8 mouse cellular contexts compared by ENCODE assay signal in the genomic region with DNA sequence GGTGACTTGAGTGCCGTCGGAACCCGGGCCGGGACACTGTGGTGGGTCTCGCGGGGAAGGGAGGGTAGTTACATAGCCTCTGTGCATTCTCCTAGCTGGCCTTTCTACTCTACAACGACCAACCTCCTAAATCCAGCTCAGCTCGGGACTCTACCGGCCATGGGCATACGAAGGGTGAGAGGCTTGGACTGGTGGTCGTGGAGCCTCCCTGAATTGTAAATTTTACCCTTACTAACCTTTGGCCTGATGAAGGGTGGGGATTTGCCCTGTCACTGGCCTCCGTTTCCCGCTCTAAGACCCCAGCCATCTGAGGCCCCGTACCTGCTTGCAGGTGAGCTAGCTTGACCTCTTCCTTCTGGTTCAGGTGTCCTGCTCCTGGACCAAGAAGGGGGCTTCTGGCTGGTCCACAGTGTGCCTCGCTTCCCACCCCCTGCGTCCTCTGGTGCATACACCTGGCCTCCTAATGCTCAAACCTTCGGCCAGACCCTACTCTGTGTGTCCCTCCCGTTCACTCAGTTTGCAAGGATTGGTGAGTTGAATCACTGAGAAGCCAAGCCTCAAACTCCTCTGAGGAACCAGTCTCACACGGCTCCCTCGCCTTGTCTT. TPM values are rescaled to one million over a fixed set of nuclear protein-coding genes. Genes with fewer than 3 reads are reported as not detected.
DNase-seq lines count a peak whose midpoint lies in the region; ATAC-seq lines count a peak whose summit lies in the region.

No protein-coding gene starts in this region.

- no peak overlapping the region for H3K27ac ChIP-seq in kidney, embryonic 16.5 days (ENCODE audit: low read length)
- no peak overlapping the region for H3K27ac ChIP-seq in brown adipose tissue, adult 24 weeks (replicated peaks; ENCODE audit: low read depth, low read length)
- H3K27ac ChIP-seq in hindbrain, embryonic 12.5 days, result no peak overlapping the region
- H3K27ac ChIP-seq in midbrain, embryonic 13.5 days, result no peak overlapping the region

- H3K9me3 ChIP-seq in kidney, embryonic 16.5 days (ENCODE audit: low read length), result no peaks in the 10 kb centered on the region
- no peaks in the 10 kb centered on the region for H3K9me3 ChIP-seq in hindbrain, embryonic 12.5 days (replicated peaks)
- H3K9me3 ChIP-seq in midbrain, embryonic 13.5 days, result no peaks in the 10 kb centered on the region

- peak overlapping the region; percentile 93 for H3K4me2 ChIP-seq in kidney, embryonic 16.5 days (replicated peaks; ENCODE audit: low read depth, low read length)
- peak overlapping the region; percentile 62 for H3K4me2 ChIP-seq in hindbrain, embryonic 12.5 days (replicated peaks)
- H3K4me2 ChIP-seq in midbrain, embryonic 13.5 days (replicated peaks), result peak overlapping the region; percentile 56

- no peak for DNase-seq in kidney, postnatal 25 days
- DNase-seq in layer of hippocampus, adult 9-11 months, result no peak
- no peak for DNase-seq in cerebellum, postnatal 10 days
- no peak for DNase-seq in adrenal gland, postnatal 25 days

- no peak for ATAC-seq in kidney, embryonic 16.5 days (ENCODE audit: low FRiP score, low TSS enrichment)
- peak; percentile 15 for ATAC-seq in hindbrain, embryonic 12.5 days (ENCODE audit: low FRiP score)
- ATAC-seq in midbrain, embryonic 13.5 days, result no peak

- H3K9ac ChIP-seq in kidney, embryonic 16.5 days (replicated peaks; ENCODE audit: low read length), result peak overlapping the region; percentile 75
- no peak overlapping the region for H3K9ac ChIP-seq in hindbrain, embryonic 12.5 days
- H3K9ac ChIP-seq in midbrain, embryonic 13.5 days (replicated peaks), result peak overlapping the region; percentile 48; the same call in 1 of the 2 replicates

- no peaks in the 10 kb centered on the region for H3K36me3 ChIP-seq in kidney, embryonic 16.5 days (ENCODE audit: insufficient read depth, low read length)
- H3K36me3 ChIP-seq in hindbrain, embryonic 12.5 days, result peaks cover 38% of the 10 kb centered on the region
- peaks cover 41% of the 10 kb centered on the region for H3K36me3 ChIP-seq in midbrain, embryonic 13.5 days

- peak overlapping the region; percentile 57 for H3K4me3 ChIP-seq in kidney, embryonic 16.5 days (ENCODE audit: low read length)
- H3K4me3 ChIP-seq in brown adipose tissue, adult 24 weeks (ENCODE audit: insufficient read depth, low read depth, low read length), result peak overlapping the region; percentile 85
- H3K4me3 ChIP-seq in hindbrain, embryonic 12.5 days, result peak overlapping the region; percentile 42
- peak overlapping the region; percentile 37 for H3K4me3 ChIP-seq in midbrain, embryonic 13.5 days (replicated peaks)

- H3K4me1 ChIP-seq in kidney, embryonic 16.5 days (ENCODE audit: insufficient read depth, low read length), result peaks cover 11% of the 10 kb centered on the region
- H3K4me1 ChIP-seq in brown adipose tissue, adult 24 weeks (ENCODE audit: control insufficient read depth, insufficient read depth, insufficient read length, low read length), result peaks cover 9% of the 10 kb centered on the region
- peaks cover 21% of the 10 kb centered on the region for H3K4me1 ChIP-seq in hindbrain, embryonic 12.5 days
- peaks cover 24% of the 10 kb centered on the region for H3K4me1 ChIP-seq in midbrain, embryonic 13.5 days (replicated peaks)

- peaks cover 33% of the 10 kb centered on the region for H3K27me3 ChIP-seq in kidney, embryonic 16.5 days (ENCODE audit: insufficient read depth, low read length)
- peaks cover 60% of the 10 kb centered on the region for H3K27me3 ChIP-seq in hindbrain, embryonic 12.5 days
- peaks cover 65% of the 10 kb centered on the region for H3K27me3 ChIP-seq in midbrain, embryonic 13.5 days

- 52% methylated on average over 20 of the region's 20 CpGs for WGBS in kidney, embryonic 16.5 days
- whole genome bisulfite sequencing in hindbrain, embryonic 12.5 days, result 51% methylated on average over 20 of the region's 20 CpGs
- 53% methylated on average over 20 of the region's 20 CpGs for WGBS in midbrain, embryonic 13.5 days

RNA-seq across cellular contexts. Expression of gene Dnase2a, which starts 0.9 kb away (rescaled TPM):
- polyA plus RNA-seq in kidney, embryonic 16.5 days (2015; fragmentation: Nextera tagmentation; extraction: Ambion mirVana), result 10.2 and 10.6 TPM in 2 replicates
- polyA plus RNA-seq in brown adipose tissue, adult 24 weeks (2012; ENCODE audit: insufficient read depth, insufficient read length, missing spikeins), result 4.6 and 12.9 TPM in 2 replicates
- polyA plus RNA-seq in hindbrain, embryonic 12.5 days (2016; fragmentation: Nextera tagmentation; extraction: Ambion mirVana), result 7.6 and 8.6 TPM in 2 replicates
- 6.0 and 6.2 TPM in 2 replicates for polyA plus RNA-seq in midbrain, embryonic 13.5 days (2015; fragmentation: Nextera tagmentation; extraction: Ambion mirVana)
- 13.6 and 14.6 TPM in 2 replicates for total RNA-seq in adrenal gland, postnatal 25 days (2021)

RNA-seq across cellular contexts. Expression of gene Klf1, which starts 7.5 kb away (rescaled TPM):
- 2.4 and 2.8 TPM in 2 replicates for polyA plus RNA-seq in kidney, embryonic 16.5 days (2015; fragmentation: Nextera tagmentation; extraction: Ambion mirVana)
- not detected in 2 replicates for polyA plus RNA-seq in brown adipose tissue, adult 24 weeks (2012; ENCODE audit: insufficient read depth, insufficient read length, missing spikeins)
- 3.7 and 4.2 TPM in 2 replicates for polyA plus RNA-seq in hindbrain, embryonic 12.5 days (2016; fragmentation: Nextera tagmentation; extraction: Ambion mirVana)
- 0.55 and 0.97 TPM in 2 replicates for polyA plus RNA-seq in midbrain, embryonic 13.5 days (2015; fragmentation: Nextera tagmentation; extraction: Ambion mirVana)
- 0.27 TPM in 1 of 2 replicates, not detected in the other for total RNA-seq in adrenal gland, postnatal 25 days (2021)

RNA-seq across cellular contexts. Expression of gene Gcdh, which starts 15.5 kb away (rescaled TPM):
- 61.2 and 70.4 TPM in 2 replicates for polyA plus RNA-seq in kidney, embryonic 16.5 days (2015; fragmentation: Nextera tagmentation; extraction: Ambion mirVana)
- polyA plus RNA-seq in brown adipose tissue, adult 24 weeks (2012; ENCODE audit: insufficient read depth, insufficient read length, missing spikeins), result 53.8 and 76.8 TPM in 2 replicates
- 32.8 and 35.0 TPM in 2 replicates for polyA plus RNA-seq in hindbrain, embryonic 12.5 days (2016; fragmentation: Nextera tagmentation; extraction: Ambion mirVana)
- 31.7 and 34.3 TPM in 2 replicates for polyA plus RNA-seq in midbrain, embryonic 13.5 days (2015; fragmentation: Nextera tagmentation; extraction: Ambion mirVana)
- 47.7 and 59.5 TPM in 2 replicates for total RNA-seq in adrenal gland, postnatal 25 days (2021)

RNA-seq across cellular contexts. Expression of gene Mast1, which starts 27.9 kb away (rescaled TPM):
- 0.34 and 0.54 TPM in 2 replicates for polyA plus RNA-seq in kidney, embryonic 16.5 days (2015; fragmentation: Nextera tagmentation; extraction: Ambion mirVana)
- not detected in 2 replicates for polyA plus RNA-seq in brown adipose tissue, adult 24 weeks (2012; ENCODE audit: insufficient read depth, insufficient read length, missing spikeins)
- 36.8 and 37.9 TPM in 2 replicates for polyA plus RNA-seq in hindbrain, embryonic 12.5 days (2016; fragmentation: Nextera tagmentation; extraction: Ambion mirVana)
- 55.6 and 56.1 TPM in 2 replicates for polyA plus RNA-seq in midbrain, embryonic 13.5 days (2015; fragmentation: Nextera tagmentation; extraction: Ambion mirVana)
- 1.3 and 3.0 TPM in 2 replicates for total RNA-seq in adrenal gland, postnatal 25 days (2021)

RNA-seq across cellular contexts. Expression of gene Syce2, which starts 37.4 kb away (rescaled TPM):
- 60.7 and 61.3 TPM in 2 replicates for polyA plus RNA-seq in kidney, embryonic 16.5 days (2015; fragmentation: Nextera tagmentation; extraction: Ambion mirVana)
- polyA plus RNA-seq in brown adipose tissue, adult 24 weeks (2012; ENCODE audit: insufficient read depth, insufficient read length, missing spikeins), result 3.3 and 3.6 TPM in 2 replicates
- polyA plus RNA-seq in hindbrain, embryonic 12.5 days (2016; fragmentation: Nextera tagmentation; extraction: Ambion mirVana), result 37.2 TPM in 2 replicates
- polyA plus RNA-seq in midbrain, embryonic 13.5 days (2015; fragmentation: Nextera tagmentation; extraction: Ambion mirVana), result 23.6 and 24.8 TPM in 2 replicates
- total RNA-seq in adrenal gland, postnatal 25 days (2021), result 10.6 and 13.9 TPM in 2 replicates
